Mouse (Mus musculus) Patski (cell line): ENCODE measurements at regions not wholly inside any gene's neighbourhood (a gene's known extent, or its start where the extent isn't known, plus 50 kb on each side); places are given as distances from the start of the nearest gene placed in this dataset.
A peak's percentile ranks its signal among the peaks of the same experiment; 100 is the strongest.

Experiments
- ATAC-seq: fragments of 100-300 bp; one replicate; pipeline ENCODE4 v1.8.0; 2021
- CTCF ChIA-PET: fragments of 350-600 bp; sonication (Branson Sonifier 250); formaldehyde crosslinking; loops from one replicate; lab custom pipeline; 2022; ENCODE audit warnings: inconsistent platforms; lab: Charles Lee
- POLR2A ChIA-PET: fragments of 350-600 bp; sonication (Branson Sonifier 250); formaldehyde crosslinking; loops from one replicate; lab custom pipeline; 2022; ENCODE audit warnings: antibody characterized with exemption, inconsistent platforms; lab: Charles Lee
- DNase-seq: peaks from one replicate; pipeline ENCODE4 v3.0.0-alpha.2; 2011; ENCODE audit warnings: low read depth, low spot score
- H3K27me3 ChIP-seq: fragments of 371-371 bp; one replicate; pipeline ENCODE4 v1.5.1; 2021
- CTCF ChIP-seq: fragments of 100-300 bp; IDR thresholded peaks from one replicate; pipeline ENCODE4 v1.5.1; 2021
- in situ Hi-C: fragments of 300-500 bp; cut with MboI; formaldehyde crosslinking; loops from 3 replicates; pipeline ENCODE4 v1.11.1; 2018; ENCODE audit warnings: low pct_unique_long_range_greater_than_20kb, mixed read lengths

DNA sequence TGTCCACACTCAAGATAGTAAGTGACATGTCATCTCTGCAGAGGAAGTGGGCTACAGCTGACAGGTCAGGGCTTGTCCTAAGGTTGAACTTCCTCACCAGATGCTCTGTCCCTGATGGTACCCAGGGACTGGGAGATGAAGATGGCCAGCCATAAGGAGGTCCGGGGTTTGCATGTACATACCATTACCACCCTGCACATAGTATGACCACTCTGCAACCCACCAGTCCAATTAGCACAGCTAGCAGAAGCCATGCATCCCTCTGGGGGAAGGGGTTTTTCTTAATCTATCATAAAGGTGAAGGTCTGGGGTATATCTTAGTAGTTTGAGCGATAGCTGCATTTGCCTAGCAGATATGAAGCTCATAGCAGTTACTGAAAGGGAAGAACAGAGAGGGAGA is 298.3 kb downstream of the Sox9 start:
- H3K27me3 ChIP-seq = no peaks in the 10 kb centered on the region
- in situ Hi-C loops = no loop called here
- ChIA-PET CTCF (no interaction called here), POLR2A (no interaction called here)
- no peak for DNase-seq
- ATAC-seq = no peak
- TF ChIP-seq CTCF = no peak

DNA sequence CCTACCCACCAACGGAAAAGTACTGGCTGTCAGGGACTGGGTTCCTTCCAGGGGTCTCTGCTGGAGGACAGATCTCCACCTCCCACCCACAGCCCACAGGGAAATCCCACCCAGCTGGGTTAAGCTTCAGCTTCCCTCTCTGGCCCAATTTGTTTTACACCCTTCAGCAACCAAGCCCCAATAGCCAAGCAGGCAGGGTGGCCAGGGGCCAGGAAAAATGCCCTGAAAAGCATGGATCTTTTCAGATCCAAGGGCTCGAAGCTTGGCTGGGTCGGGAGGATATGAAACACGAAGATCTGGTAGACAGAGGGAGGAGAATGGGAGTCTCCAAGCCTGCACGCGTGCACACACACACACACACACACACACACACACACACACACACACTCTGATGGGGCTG is 302.4 kb downstream of the Sox9 start:
- ChIA-PET CTCF (interaction anchor here (1.2 kb wide), 1 partner anchor 11 kb away, joined by 3 read pairs; no protein-coding TSS in a partner anchor), POLR2A (interaction anchor here (0.6 kb wide), 1 partner anchor 32 kb away, joined by 3 read pairs; no protein-coding TSS in a partner anchor)
- H3K27me3 ChIP-seq = no peaks in the 10 kb centered on the region
- in situ Hi-C loops = no loop called here
- DNase-seq = no peak
- no peak for TF ChIP-seq CTCF
- no peak for ATAC-seq

DNA sequence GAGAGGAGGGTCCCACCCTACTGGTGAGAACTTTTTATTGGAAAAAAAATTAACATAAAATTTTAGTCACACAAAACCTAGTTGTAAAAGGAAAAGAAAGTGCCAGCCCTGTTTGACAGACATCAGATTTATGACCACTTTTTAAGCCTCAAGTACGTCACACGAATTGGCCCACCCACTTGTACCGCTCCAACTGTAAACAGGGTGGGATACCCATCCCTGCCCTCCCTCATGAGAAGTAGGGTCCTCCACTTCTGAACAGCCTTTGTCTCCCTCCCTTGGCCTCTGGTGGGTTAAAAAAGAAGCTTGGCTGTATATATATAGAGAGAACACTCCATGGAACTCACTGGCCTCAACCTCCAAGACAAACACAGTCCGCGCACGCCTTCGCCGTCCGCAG is 303.5 kb downstream of the Sox9 start:
- POLR2A ChIA-PET = interaction anchor here (0.6 kb wide), 1 partner anchor 162 kb away, joined by 3 read pairs; no protein-coding TSS in a partner anchor
- in situ Hi-C loops = no loop called here
- no peaks in the 10 kb centered on the region for H3K27me3 ChIP-seq
- CTCF ChIA-PET = interaction anchor here (1.2 kb wide), 1 partner anchor 12 kb away, joined by 3 read pairs; no protein-coding TSS in a partner anchor
- no peak for DNase-seq
- no peak for TF ChIP-seq CTCF
- no peak for ATAC-seq

DNA sequence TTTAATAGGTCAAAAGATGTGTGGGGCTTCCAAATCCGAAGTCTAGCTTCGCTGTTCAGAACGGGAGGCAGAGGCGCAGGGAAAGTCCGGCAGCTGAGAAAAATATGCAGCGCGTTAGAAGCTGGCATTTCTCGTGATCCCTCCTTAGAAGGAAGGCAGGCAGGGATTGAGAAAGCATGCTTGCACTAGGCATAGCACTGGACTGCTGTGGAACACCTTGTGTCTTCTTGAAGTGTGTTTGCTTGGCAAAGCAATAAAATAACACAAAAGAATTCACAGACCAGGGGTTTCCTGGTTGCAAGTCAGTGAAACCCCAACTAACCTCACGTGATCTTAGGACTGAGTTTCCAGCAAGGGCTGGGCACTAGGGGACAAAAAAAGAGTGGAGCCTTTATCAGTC is 305.1 kb downstream of the Sox9 start:
- DNase-seq = no peak
- no peak for TF ChIP-seq CTCF
- ChIA-PET CTCF (interaction anchor here (1.0 kb wide), 1 partner anchor 16 kb away, joined by 3 read pairs; no protein-coding TSS in a partner anchor), POLR2A (no interaction called here)
- in situ Hi-C loops = no loop called here
- peak; percentile 20 for ATAC-seq
- H3K27me3 ChIP-seq = no peaks in the 10 kb centered on the region

DNA sequence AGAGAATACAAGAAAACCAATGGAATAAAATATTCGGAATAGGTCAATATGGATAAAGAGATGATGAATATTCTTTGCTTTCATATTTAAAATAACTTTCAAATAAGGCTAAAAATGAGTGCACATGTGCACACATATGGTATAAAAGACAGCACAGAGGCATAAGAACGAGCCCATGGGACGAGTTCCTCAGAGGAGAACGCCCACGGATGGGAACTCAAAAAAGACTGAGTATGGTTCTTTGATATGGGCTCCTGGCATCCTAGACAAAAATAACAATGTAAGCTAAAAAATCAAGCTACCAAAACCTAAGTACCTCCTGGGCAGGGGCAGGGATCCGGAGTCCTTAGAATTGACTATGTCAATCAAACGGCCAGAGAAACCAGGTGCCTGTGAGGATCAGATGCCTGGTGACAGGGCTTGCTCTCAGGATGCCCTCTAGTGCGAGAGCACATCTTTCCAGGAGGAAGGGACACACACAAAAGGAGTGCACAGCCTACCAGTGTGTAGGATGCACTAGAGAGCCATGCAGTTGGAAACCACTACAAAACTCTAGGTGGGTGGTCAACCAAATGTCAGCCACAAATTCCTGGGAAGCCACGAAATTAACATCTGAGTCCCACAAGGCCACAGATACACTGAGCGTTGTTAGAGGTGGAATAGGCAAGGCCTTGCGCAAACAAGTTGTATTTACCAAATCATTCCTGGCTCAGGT is 307.8 kb downstream of the Sox9 start:
- ChIA-PET POLR2A (no interaction called here), CTCF (no interaction called here)
- ATAC-seq = no peak
- no peaks in the 10 kb centered on the region for H3K27me3 ChIP-seq
- no peak for TF ChIP-seq CTCF
- in situ Hi-C loops = no loop called here
- DNase-seq = no peak

DNA sequence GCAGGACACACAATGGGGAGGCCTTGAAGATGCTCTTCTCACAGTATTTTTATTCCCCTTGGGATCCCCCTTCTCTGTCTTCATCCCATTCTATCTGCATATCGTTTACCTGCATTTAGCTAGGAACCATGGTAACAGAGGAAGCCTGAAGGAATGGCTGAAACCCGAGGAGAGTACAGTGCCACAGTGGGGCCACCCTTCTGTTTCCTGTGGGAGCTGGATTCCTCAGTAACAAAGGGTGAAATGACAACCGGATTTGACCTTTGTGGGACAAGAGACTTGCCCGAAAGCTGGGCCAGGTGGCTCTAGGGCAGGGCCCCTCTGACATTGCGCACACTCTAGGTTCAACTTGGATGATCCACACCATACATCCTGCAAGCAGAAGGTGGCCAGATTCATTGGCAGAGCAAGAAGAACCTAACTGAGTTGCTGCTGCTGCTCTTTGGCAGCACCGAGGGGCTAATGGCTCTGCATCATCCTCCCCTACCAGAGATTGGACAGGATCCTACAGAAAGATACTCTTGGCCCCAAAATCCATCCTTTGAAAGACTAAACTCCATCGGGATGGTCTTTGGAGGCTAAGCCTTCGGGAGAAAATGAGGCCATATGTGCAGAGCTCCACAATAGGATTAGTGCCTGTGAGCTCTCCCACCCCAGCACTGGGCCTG is 310.0 kb downstream of the Sox9 start:
- no peak for DNase-seq
- ATAC-seq = no peak
- POLR2A ChIA-PET = no interaction called here
- no peaks in the 10 kb centered on the region for H3K27me3 ChIP-seq
- CTCF ChIA-PET = no interaction called here
- TF ChIP-seq CTCF = no peak
- in situ Hi-C loops = no loop called here

DNA sequence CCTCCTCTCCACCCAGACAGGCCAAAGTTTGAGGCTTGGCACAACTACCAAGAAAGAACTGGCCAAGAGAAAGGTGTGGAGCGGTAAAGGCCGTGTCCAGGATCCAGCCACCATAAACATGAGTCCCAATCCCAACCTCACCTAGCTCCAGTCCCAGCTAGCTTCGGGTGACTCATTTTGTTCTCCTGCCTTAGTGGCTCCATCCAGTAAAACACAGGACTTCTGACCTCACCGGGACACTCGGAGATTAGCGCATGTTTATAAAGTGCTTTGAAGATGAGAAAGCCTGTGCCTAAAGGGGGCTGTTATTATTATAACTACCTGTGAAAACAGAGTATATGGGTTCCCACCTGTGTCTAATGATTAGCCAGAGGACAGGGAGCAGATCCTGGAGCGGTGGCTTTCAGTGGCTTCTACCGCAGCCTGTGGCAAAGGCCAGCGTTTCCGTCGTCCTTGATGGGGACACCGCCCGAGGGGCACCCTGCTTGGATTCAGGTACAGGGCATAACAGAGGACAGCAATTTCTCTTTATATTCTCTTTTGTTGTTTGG is 311.9 kb downstream of the Sox9 start:
- TF ChIP-seq CTCF = no peak
- H3K27me3 ChIP-seq = no peaks in the 10 kb centered on the region
- in situ Hi-C loops = no loop called here
- POLR2A ChIA-PET = no interaction called here
- DNase-seq (no peak), ATAC-seq (no peak)
- CTCF ChIA-PET = no interaction called here

DNA sequence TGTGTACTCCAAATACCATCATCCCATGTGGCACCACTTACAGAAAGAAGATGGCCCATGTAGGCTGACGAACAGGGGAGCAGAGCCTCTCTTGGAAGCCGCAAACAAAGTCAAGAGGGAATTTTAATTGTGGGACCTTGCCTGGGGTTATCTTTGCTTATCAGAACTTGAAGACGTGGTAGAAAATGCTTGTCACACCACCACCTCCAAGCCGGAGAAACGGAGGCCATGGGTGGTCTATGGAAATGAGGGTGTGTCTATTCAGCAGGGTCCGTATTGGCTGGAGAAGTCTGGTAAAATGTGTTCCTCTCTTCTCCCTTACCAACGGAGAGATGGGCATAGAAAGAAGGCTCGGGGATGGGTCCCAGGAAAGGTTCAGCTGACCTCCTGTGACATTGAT is 313.6 kb downstream of the Sox9 start:
- DNase-seq (no peak), ATAC-seq (no peak)
- CTCF ChIA-PET = no interaction called here
- POLR2A ChIA-PET = interaction anchor here (0.5 kb wide), 1 partner anchor 21 kb away, joined by 8 read pairs; no protein-coding TSS in a partner anchor
- no peaks in the 10 kb centered on the region for H3K27me3 ChIP-seq
- in situ Hi-C loops = no loop called here
- no peak for TF ChIP-seq CTCF

DNA sequence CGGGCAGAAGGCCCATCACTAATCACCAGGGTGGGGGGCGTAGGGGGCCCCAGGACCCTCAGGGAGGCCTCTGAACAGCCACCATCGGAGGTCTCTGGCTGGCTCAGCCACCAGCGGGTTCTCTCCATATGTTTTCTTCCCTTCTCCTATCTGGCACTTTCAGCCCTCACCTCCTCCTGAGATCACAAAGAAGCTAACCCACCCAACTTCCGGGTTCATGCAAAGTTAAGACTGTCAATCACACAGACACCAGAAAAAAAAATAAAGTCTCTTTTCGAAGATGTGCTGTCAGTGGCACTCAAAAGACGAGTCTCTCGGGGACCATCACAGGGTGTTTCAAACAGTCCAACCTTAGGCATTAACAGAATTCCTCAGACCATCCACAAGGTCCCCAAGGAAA is 314.2 kb downstream of the Sox9 start:
- no peaks in the 10 kb centered on the region for H3K27me3 ChIP-seq
- no peak for DNase-seq
- no peak for ATAC-seq
- POLR2A ChIA-PET = no interaction called here
- in situ Hi-C loops = no loop called here
- no peak for TF ChIP-seq CTCF
- CTCF ChIA-PET = no interaction called here

DNA sequence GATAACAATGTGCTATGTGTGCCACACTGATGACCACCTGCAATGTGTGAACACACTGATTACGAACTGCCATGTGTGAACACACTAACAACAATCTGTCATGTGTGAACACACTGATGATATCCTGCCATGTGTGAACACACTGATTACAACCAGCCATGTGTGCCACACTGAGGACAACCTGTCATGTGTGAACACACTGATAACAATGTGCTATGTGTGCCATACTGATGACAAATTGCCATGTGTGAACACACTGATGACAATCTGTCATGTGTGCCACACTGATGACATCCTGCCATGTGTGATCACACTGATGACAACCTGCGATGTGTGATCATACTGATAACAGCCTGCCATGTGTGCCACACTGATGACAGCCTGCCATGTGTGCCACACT is 316.3 kb downstream of the Sox9 start:
- DNase-seq (no peak), ATAC-seq (no peak)
- ChIA-PET POLR2A (no interaction called here), CTCF (no interaction called here)
- in situ Hi-C loops = no loop called here
- TF ChIP-seq CTCF = no peak
- H3K27me3 ChIP-seq = no peaks in the 10 kb centered on the region

DNA sequence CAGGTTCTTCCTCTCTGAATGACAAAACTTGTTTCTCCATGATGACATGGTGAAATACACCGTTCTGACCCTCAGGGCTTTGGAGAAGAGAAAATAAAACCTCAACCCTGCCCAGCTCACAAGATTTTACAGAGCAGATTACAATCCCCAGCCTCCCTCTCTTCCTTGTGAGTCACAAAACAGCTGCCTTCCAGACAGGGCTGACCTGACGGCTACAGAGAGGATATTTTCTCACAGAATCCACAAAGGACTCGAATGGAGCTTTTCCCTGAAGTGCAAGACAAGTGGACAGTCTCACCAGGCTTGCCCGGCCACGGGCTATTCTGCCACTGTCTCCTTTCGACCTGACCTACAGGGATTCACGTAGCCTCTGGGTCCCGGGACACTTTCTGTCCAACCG is 318.8 kb downstream of the Sox9 start:
- peak; percentile 44 for ATAC-seq
- POLR2A ChIA-PET = no interaction called here
- CTCF ChIA-PET = no interaction called here
- DNase-seq = peak; percentile 48
- in situ Hi-C loops = loop anchor here (5.0 kb wide), 1 partner anchor 38 kb away; no protein-coding TSS in a partner anchor
- TF ChIP-seq CTCF = no peak
- H3K27me3 ChIP-seq = no peaks in the 10 kb centered on the region
